Mouse (Mus musculus): ENCODE results near the gene Olfr523. TPM values are rescaled to one million over a fixed set of nuclear protein-coding genes. Genes with fewer than 3 reads are reported as not detected.

Gene Olfr523
- total and polyA plus RNA-seq, 2 experiments from 2014 or later: 0.05 TPM; not detected in 1

DNA sequence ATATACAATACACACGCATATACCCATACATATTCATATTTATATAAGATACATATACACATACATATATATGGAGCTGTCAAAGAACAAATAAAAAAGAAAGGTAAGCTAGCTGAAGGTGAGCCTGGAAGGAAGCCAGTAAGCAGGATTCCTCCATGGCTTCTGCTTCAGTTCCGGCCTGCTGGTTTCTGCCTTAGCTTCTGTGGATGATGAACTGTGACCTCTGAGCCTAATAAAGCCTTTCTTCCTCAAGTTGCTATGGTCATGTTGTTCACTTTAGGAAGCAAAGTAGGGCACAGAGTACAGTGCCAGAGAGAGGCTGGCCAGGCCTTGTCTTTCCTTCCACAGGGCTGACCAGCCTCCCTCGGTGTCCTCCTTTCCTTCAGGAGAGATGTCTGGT, 2.2 kb upstream of the Olfr523 start:
- no peak overlapping the region for H3K27ac ChIP-seq (ENCODE audit: low read depth, low read length)
- no peaks in the 10 kb centered on the region for H3K27me3 ChIP-seq (ENCODE audit: insufficient read depth, low read length)
- no peak overlapping the region for H3K4me3 ChIP-seq (ENCODE audit: low read depth, low read length)
- H3K4me2 ChIP-seq (ENCODE audit: low read depth, low read length, poor library complexity, severe bottlenecking): no peak overlapping the region
- no peak for TF ChIP-seq CTCF (IDR thresholded peaks at IDR 0.05)
- no peaks in the 10 kb centered on the region for H3K4me1 ChIP-seq (ENCODE audit: insufficient read depth, low read length)
- WGBS: 93% methylated on average over 3 of the region's 3 CpGs
- H3K36me3 ChIP-seq (ENCODE audit: insufficient read depth, low read length): no peaks in the 10 kb centered on the region
- no peak for DNase-seq (ENCODE audit: low spot score)
- ATAC-seq (ENCODE audit: low FRiP score): no peak
- no peaks in the 10 kb centered on the region for H3K9me3 ChIP-seq (ENCODE audit: low read length)
- no peak overlapping the region for H3K9ac ChIP-seq (replicated peaks; ENCODE audit: low read length, poor library complexity, severe bottlenecking)

DNA sequence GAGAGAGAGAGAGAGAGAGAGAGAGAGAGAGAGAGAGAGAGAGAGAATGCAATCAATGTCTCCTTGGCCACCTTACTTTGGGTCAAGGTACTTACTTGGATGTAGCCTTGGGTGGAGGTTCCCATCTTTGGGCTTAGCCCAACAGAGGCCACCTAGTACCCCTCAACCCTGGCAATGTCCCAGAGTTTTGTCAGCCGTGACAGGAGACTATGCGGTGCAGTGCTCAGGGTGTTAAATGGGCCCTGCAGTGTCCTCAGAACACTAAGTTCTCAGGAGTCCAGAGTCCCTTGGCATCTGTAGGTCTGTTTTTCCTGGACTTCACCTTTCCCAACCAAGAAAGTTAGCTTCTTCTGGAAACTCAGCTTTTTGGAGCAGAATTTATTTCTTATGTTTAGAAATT, 6.2 kb downstream of the Olfr523 start:
- no peak for ATAC-seq (ENCODE audit: low FRiP score)
- H3K9me3 ChIP-seq (ENCODE audit: low read length): no peaks in the 10 kb centered on the region
- no peak overlapping the region for H3K9ac ChIP-seq (replicated peaks; ENCODE audit: low read length, poor library complexity, severe bottlenecking)
- 81% methylated on average over 2 of the region's 2 CpGs for WGBS
- H3K4me2 ChIP-seq (ENCODE audit: low read depth, low read length, poor library complexity, severe bottlenecking): no peak overlapping the region
- H3K36me3 ChIP-seq (ENCODE audit: insufficient read depth, low read length): no peaks in the 10 kb centered on the region
- TF ChIP-seq CTCF (IDR thresholded peaks at IDR 0.05): no peak
- no peaks in the 10 kb centered on the region for H3K4me1 ChIP-seq (ENCODE audit: insufficient read depth, low read length)
- H3K27me3 ChIP-seq (ENCODE audit: insufficient read depth, low read length): no peaks in the 10 kb centered on the region
- no peak overlapping the region for H3K4me3 ChIP-seq (ENCODE audit: low read depth, low read length)
- no peak overlapping the region for H3K27ac ChIP-seq (ENCODE audit: low read depth, low read length)
- no peak for DNase-seq (ENCODE audit: low spot score)

DNA sequence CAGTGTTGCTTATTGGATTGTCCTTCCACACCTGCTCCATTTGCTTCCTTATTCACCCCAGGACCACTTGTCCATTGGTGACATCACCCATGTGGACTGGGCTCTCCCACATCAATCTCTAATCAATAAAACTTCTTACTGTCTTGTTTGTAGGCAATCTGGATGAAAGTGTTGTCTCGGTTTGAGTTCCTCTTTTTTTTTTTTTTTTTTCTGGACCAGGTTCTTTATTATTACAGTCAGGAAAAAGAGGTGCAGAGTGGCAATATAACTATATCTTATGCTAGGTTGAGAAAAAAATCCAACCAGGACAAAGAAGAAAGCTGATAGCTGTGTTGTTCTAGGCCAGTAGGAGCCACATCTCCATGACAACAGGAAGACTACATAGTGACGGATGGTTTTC, 7.7 kb downstream of the Olfr523 start:
- no peaks in the 10 kb centered on the region for H3K9me3 ChIP-seq (ENCODE audit: low read length)

DNA sequence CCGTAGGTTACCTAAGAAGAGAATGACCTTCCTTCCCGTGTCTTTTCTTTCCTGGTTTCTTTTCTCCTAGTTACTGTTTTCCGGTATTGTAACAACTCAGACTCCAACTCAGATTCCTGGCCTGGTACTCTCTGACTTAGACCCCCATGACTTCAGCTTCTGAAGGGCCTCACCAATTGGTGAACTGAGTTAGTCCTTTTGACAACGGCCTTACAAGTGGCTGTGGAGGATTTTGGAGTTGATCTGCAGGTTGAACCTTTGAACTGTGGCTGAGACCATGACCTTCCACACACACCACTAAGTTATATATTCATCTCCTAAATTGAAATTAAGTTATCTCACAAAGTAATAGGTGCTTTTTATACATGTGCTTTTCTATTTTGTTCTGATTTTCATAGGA, 11.2 kb downstream of the Olfr523 start:
- no peak for TF ChIP-seq CTCF (IDR thresholded peaks at IDR 0.05)
- DNase-seq (ENCODE audit: low spot score) (no peak), ATAC-seq (ENCODE audit: low FRiP score) (no peak)
- H3K4me1 ChIP-seq (ENCODE audit: insufficient read depth, low read length): no peaks in the 10 kb centered on the region
- H3K9me3 ChIP-seq (ENCODE audit: low read length): no peaks in the 10 kb centered on the region
- no peak overlapping the region for H3K4me2 ChIP-seq (ENCODE audit: low read depth, low read length, poor library complexity, severe bottlenecking)
- no peak overlapping the region for H3K9ac ChIP-seq (replicated peaks; ENCODE audit: low read length, poor library complexity, severe bottlenecking)
- H3K36me3 ChIP-seq (ENCODE audit: insufficient read depth, low read length): no peaks in the 10 kb centered on the region
- H3K4me3 ChIP-seq (ENCODE audit: low read depth, low read length): no peak overlapping the region
- WGBS: 91% methylated on average over 4 of the region's 4 CpGs
- no peaks in the 10 kb centered on the region for H3K27me3 ChIP-seq (ENCODE audit: insufficient read depth, low read length)
- H3K27ac ChIP-seq (ENCODE audit: low read depth, low read length): no peak overlapping the region

More for the DNA sequence above, 7.7 kb downstream of the Olfr523 start:
- H3K4me2 ChIP-seq (ENCODE audit: low read depth, low read length, poor library complexity, severe bottlenecking): no peak overlapping the region
- no peaks in the 10 kb centered on the region for H3K4me1 ChIP-seq (ENCODE audit: insufficient read depth, low read length)
- H3K4me3 ChIP-seq (ENCODE audit: low read depth, low read length): no peak overlapping the region
- no peak overlapping the region for H3K27ac ChIP-seq (ENCODE audit: low read depth, low read length)
- DNase-seq (ENCODE audit: low spot score) (no peak), ATAC-seq (ENCODE audit: low FRiP score) (no peak)
- TF ChIP-seq CTCF (IDR thresholded peaks at IDR 0.05): no peak
- no peaks in the 10 kb centered on the region for H3K36me3 ChIP-seq (ENCODE audit: insufficient read depth, low read length)
- H3K27me3 ChIP-seq (ENCODE audit: insufficient read depth, low read length): no peaks in the 10 kb centered on the region
- no peak overlapping the region for H3K9ac ChIP-seq (replicated peaks; ENCODE audit: low read length, poor library complexity, severe bottlenecking)
- WGBS: 80% methylated on average over 2 of the region's 2 CpGs

DNA sequence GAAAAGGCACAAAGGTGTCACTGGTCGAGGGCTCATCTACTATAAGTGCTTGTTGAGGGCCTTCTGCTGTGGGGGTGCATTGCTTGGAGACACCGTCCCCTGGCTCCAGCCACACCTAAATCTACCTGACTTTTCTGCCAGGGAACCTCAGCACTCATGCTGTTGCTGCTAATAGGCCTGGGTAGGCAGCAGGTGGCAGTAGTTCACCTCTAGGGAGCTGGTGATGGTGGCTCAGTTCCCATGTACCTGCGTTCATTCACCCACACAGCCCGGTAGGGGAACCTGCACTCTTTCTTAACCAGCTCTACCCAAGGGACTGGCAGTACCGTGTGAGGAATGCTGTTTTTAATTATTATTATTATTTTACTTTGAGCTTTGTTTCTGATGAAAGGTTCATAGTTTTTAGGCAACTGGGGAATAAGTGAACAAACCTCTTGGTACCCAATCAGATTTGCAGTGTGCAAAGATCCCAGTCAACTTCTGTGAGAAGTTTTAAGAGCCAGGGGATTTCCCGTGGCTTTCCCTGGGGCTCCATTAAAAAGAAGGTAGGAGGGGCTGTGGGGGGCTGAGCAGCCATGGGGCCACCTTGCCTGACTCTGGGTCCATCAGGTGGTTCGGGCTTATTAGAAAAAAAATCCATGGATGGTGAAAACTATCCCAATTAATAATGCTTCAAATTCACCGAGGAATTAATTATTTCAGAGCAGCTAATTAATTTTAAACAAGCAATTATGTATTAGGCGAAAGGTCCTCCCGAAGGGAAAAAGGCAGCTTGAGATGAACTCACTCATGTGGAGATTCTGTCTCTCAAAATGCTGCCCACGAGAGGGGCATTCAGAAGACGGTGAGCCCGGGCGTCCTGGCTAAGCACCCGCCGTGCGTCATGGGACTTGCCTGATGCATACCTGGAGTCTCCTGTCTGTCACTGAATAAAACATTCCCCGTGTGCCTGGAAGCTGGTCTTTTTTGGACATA, 13.9 kb downstream of the Olfr523 start:
- no peak overlapping the region for H3K4me3 ChIP-seq (ENCODE audit: low read depth, low read length)
- H3K9me3 ChIP-seq (ENCODE audit: low read length): no peaks in the 10 kb centered on the region
- no peaks in the 10 kb centered on the region for H3K4me1 ChIP-seq (ENCODE audit: insufficient read depth, low read length)
- no peak overlapping the region for H3K27ac ChIP-seq (ENCODE audit: low read depth, low read length)
- no peak overlapping the region for H3K9ac ChIP-seq (replicated peaks; ENCODE audit: low read length, poor library complexity, severe bottlenecking)
- no peaks in the 10 kb centered on the region for H3K27me3 ChIP-seq (ENCODE audit: insufficient read depth, low read length)
- DNase-seq (ENCODE audit: low spot score): peak; percentile 26
- no peaks in the 10 kb centered on the region for H3K36me3 ChIP-seq (ENCODE audit: insufficient read depth, low read length)
- peak; percentile 64 for TF ChIP-seq CTCF (IDR thresholded peaks at IDR 0.05)
- no peak overlapping the region for H3K4me2 ChIP-seq (ENCODE audit: low read depth, low read length, poor library complexity, severe bottlenecking)
- ATAC-seq (ENCODE audit: low FRiP score): no peak
- 59% methylated on average over 18 of the region's 18 CpGs for WGBS

DNA sequence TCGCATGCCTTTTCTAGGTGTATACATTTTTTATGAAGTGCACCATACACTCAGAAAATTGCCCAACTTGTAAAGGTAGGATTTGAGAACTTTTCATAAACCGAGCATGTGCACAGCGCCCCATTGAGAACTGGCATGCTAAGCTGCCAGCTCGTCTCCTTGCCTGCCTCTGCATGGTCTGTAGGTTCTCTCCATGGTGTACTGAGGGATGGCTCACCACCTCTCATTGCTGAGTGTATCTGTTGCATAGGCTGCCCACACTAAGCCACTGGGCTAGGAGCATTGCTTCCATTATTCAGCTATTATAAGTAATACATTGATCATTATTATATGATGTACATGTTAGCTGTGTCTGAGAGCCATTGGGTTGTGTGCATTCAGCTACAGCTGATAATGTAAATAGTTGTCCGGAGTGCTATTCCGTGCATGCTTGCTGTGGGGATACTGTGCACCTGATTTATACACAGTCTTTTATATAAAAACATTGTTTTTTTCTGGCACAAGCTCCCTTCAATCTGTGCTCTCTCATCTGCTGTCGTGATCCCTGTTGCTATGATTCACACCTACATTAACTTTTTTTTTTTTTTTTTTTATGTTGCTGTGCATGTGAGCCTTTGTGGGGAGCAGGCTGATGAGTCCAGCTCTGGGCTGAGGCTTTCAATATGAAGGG, 14.8 kb downstream of the Olfr523 start:
- no peaks in the 10 kb centered on the region for H3K4me1 ChIP-seq (ENCODE audit: insufficient read depth, low read length)
- TF ChIP-seq CTCF (IDR thresholded peaks at IDR 0.05): no peak
- no peaks in the 10 kb centered on the region for H3K36me3 ChIP-seq (ENCODE audit: insufficient read depth, low read length)
- H3K9ac ChIP-seq (replicated peaks; ENCODE audit: low read length, poor library complexity, severe bottlenecking): no peak overlapping the region
- H3K9me3 ChIP-seq (ENCODE audit: low read length): no peaks in the 10 kb centered on the region
- no peak overlapping the region for H3K4me2 ChIP-seq (ENCODE audit: low read depth, low read length, poor library complexity, severe bottlenecking)
- H3K27me3 ChIP-seq (ENCODE audit: insufficient read depth, low read length): no peaks in the 10 kb centered on the region
- H3K4me3 ChIP-seq (ENCODE audit: low read depth, low read length): no peak overlapping the region
- 78% methylated on average over 7 of the region's 7 CpGs for WGBS
- no peak overlapping the region for H3K27ac ChIP-seq (ENCODE audit: low read depth, low read length)
- no peak for DNase-seq (ENCODE audit: low spot score)
- no peak for ATAC-seq (ENCODE audit: low FRiP score)
